9 mouse cellular contexts compared by ENCODE assay signal in the genomic region with DNA sequence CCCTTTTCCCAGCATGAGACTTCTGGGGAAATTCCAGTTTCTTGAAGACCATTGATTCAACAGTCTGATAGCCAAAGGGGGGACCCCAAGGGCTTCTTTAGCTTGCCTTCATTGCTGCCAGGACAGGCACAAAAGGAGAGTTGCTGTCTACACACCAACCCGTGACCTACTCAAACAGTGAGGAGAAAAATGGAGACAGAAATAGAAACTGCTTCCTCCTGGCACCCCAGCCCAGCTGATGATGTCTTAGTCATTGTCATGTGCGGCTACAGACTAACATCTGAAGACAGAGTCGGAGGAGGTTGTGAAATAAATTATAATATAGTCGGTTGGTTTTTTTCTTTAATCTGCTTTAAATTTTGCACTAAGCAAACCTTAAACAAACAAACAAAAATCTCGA.
DNase-seq lines count a peak whose midpoint lies in the region; ATAC-seq and TF ChIP-seq lines count a peak whose summit lies in the region.
"Had no signal": no experiment of that assay in that cellular context is flagged by ENCODE, and none has a peak within 500 bp of the region (broad histone marks: within the 10 kb centered on the region; RNA-seq: fewer than 3 reads in every experiment).

No protein-coding gene starts in this region.

- no peaks in the 10 kb centered on the region for H3K27me3 ChIP-seq in MEL (ENCODE audit: control insufficient read depth in 1 of 2, insufficient read depth in 2 of 2, low read length in 2 of 2)
- no peaks in the 10 kb centered on the region for H3K27me3 ChIP-seq in heart, postnatal 0 days (ENCODE audit: control insufficient read depth, insufficient read depth, low read length)
- no peaks in the 10 kb centered on the region for H3K27me3 ChIP-seq in forebrain, embryonic 13.5 days
- no peaks in the 10 kb centered on the region for H3K27me3 ChIP-seq in midbrain, postnatal 0 days (ENCODE audit: insufficient read depth, low read length)
- H3K27me3 ChIP-seq: intestine, embryonic 15.5 days had no signal

- H3K9ac ChIP-seq in MEL (ENCODE audit: control insufficient read depth, low read depth, low read length, poor library complexity, severe bottlenecking) = no peak overlapping the region
- H3K9ac ChIP-seq in heart, postnatal 0 days (replicated peaks; ENCODE audit: low read depth, low read length) = no peak overlapping the region
- H3K9ac ChIP-seq in forebrain, embryonic 13.5 days = no peak overlapping the region
- H3K9ac ChIP-seq in midbrain, postnatal 0 days (replicated peaks; ENCODE audit: low read length, poor library complexity, severe bottlenecking) = no peak overlapping the region
- H3K9ac ChIP-seq: intestine, embryonic 15.5 days had no signal

- TF ChIP-seq RAD21 in MEL (IDR thresholded peaks at IDR 0.05; ENCODE audit: low read depth, low read length) = no peak

- peak; percentile 7 to 20 for DNase-seq in kidney, postnatal 36 days
- no peak for DNase-seq in kidney, adult 11 months
- DNase-seq in MEL (ENCODE audit: low read depth, low spot score) = peak; percentile 59
- no peak for DNase-seq in heart, postnatal 0 days (ENCODE audit: low spot score)
- DNase-seq in natural killer cell, adult 2 months (ENCODE audit: low spot score in 2 of 2) = peak; percentile 16 to 24
- DNase-seq in embryo, embryonic 10 days (ENCODE audit: low spot score) = no peak
- DNase-seq in midbrain, postnatal 0 days (ENCODE audit: low spot score) = no peak

- peaks cover 0 to 5% of the 10 kb centered on the region in 2 experiments; a peak in 2 of 4 replicates for H3K4me1 ChIP-seq in MEL (ENCODE audit: control insufficient read depth in 1 of 2, insufficient read depth in 2 of 2, low read length in 2 of 2)
- H3K4me1 ChIP-seq in heart, postnatal 0 days (ENCODE audit: control insufficient read depth, insufficient read depth) = no peaks in the 10 kb centered on the region
- peaks cover 5% of the 10 kb centered on the region; the same call in 1 of the 2 replicates for H3K4me1 ChIP-seq in forebrain, embryonic 13.5 days
- H3K4me1 ChIP-seq in midbrain, postnatal 0 days (ENCODE audit: insufficient read depth, low read length) = no peaks in the 10 kb centered on the region
- H3K4me1 ChIP-seq: intestine, embryonic 15.5 days had no signal

- peaks cover 0 to 2% of the 10 kb centered on the region in 2 experiments; a peak in 1 of 4 replicates for H3K36me3 ChIP-seq in MEL (ENCODE audit: control insufficient read depth in 1 of 2, insufficient read depth in 2 of 2, low read length in 2 of 2)
- H3K36me3 ChIP-seq in heart, postnatal 0 days (replicated peaks; ENCODE audit: control insufficient read depth, insufficient read depth, low read length) = no peaks in the 10 kb centered on the region
- H3K36me3 ChIP-seq in forebrain, embryonic 13.5 days (ENCODE audit: poor library complexity, severe bottlenecking) = no peaks in the 10 kb centered on the region
- H3K36me3 ChIP-seq in midbrain, postnatal 0 days (ENCODE audit: insufficient read depth, low read length) = no peaks in the 10 kb centered on the region
- H3K36me3 ChIP-seq: intestine, embryonic 15.5 days had no signal

- no peaks in the 10 kb centered on the region for H3K79me2 ChIP-seq in MEL (ENCODE audit: control insufficient read depth, insufficient read depth, low read length, poor library complexity)

- no peak overlapping the region for H3K27ac ChIP-seq in MEL (ENCODE audit: control insufficient read depth, low read depth, low read length)
- no peak overlapping the region for H3K27ac ChIP-seq in heart, postnatal 0 days (ENCODE audit: low read depth)
- no peak overlapping the region for H3K27ac ChIP-seq in forebrain, embryonic 13.5 days
- no peak overlapping the region for H3K27ac ChIP-seq in midbrain, postnatal 0 days (ENCODE audit: low read depth, low read length)
- H3K27ac ChIP-seq: intestine, embryonic 15.5 days had no signal

- peak overlapping the region; percentile 41 to 46; a peak in 3 of 4 replicates for H3K4me3 ChIP-seq in MEL (ENCODE audit: control insufficient read depth in 1 of 2, insufficient read depth in 1 of 2, low read depth in 2 of 2, low read length in 2 of 2)
- 0 out of 2 replicates have a peak overlapping the region, but pooled peaks have one; percentile 8 for H3K4me3 ChIP-seq in heart, postnatal 0 days (ENCODE audit: low read depth, low read length)
- H3K4me3 ChIP-seq in forebrain, embryonic 13.5 days = no peak overlapping the region
- no peak overlapping the region for H3K4me3 ChIP-seq in midbrain, postnatal 0 days (ENCODE audit: low read depth, low read length)
- H3K4me3 ChIP-seq: intestine, embryonic 15.5 days had no signal

- H3K9me3 ChIP-seq in MEL (replicated peaks; ENCODE audit: insufficient read depth, low read length) = no peaks in the 10 kb centered on the region
- no peaks in the 10 kb centered on the region for H3K9me3 ChIP-seq in heart, postnatal 0 days (replicated peaks; ENCODE audit: control insufficient read depth, low read length)
- H3K9me3 ChIP-seq in forebrain, embryonic 13.5 days (replicated peaks) = no peaks in the 10 kb centered on the region
- no peaks in the 10 kb centered on the region for H3K9me3 ChIP-seq in midbrain, postnatal 0 days (ENCODE audit: low read length)
- H3K9me3 ChIP-seq: intestine, embryonic 15.5 days had no signal

- no peak for ATAC-seq in heart, postnatal 0 days (ENCODE audit: insufficient read depth, low read depth)
- ATAC-seq in forebrain, embryonic 13.5 days = no peak
- ATAC-seq in midbrain, postnatal 0 days (ENCODE audit: low FRiP score) = no peak

- no peak for TF ChIP-seq POLR2A in MEL (IDR thresholded peaks at IDR 0.05; ENCODE audit: control insufficient read depth in 1 of 2, insufficient read depth in 1 of 2, low read depth in 1 of 2, low read length in 2 of 2, poor library complexity in 1 of 2)

- no peak for TF ChIP-seq EP300 in MEL (IDR thresholded peaks at IDR 0.05; ENCODE audit: low read depth in 1 of 2, low read length in 2 of 2)
- no peak for TF ChIP-seq EP300 in heart, postnatal 0 days (IDR thresholded peaks at IDR 0.05; ENCODE audit: low read depth)

- WGBS in heart, postnatal 0 days = 26% methylated on average over 5 of the region's 5 CpGs
- 62% methylated on average over 5 of the region's 5 CpGs for WGBS in forebrain, embryonic 13.5 days
- WGBS in midbrain, postnatal 0 days = 52% methylated on average over 5 of the region's 5 CpGs

- no peak for TF ChIP-seq CTCF in MEL (IDR thresholded peaks at IDR 0.05 in 2 of 3, conservative IDR thresholded peaks at IDR 0.05 in 1 of 3; ENCODE audit: control insufficient read depth in 1 of 3, insufficient read depth in 1 of 3, low read depth in 2 of 3, low read length in 3 of 3, poor library complexity in 1 of 3, severe bottlenecking in 1 of 3)
- TF ChIP-seq CTCF in heart, postnatal 0 days (IDR thresholded peaks at IDR 0.05; ENCODE audit: low read depth) = no peak
- TF ChIP-seq CTCF in midbrain, postnatal 0 days (IDR thresholded peaks at IDR 0.05) = no peak

- peak overlapping the region; percentile 47 for H3K4me2 ChIP-seq in heart, postnatal 0 days (ENCODE audit: low read depth, low read length)
- no peak overlapping the region for H3K4me2 ChIP-seq in forebrain, embryonic 13.5 days
- no peak overlapping the region for H3K4me2 ChIP-seq in midbrain, postnatal 0 days (ENCODE audit: low read depth, low read length, poor library complexity, severe bottlenecking)

TF ChIP-seq in MEL, 35 proteins besides CTCF, POLR2A, EP300 and RAD21:
- TF ChIP-seq NRF1 (IDR thresholded peaks at IDR 0.05; ENCODE audit: insufficient read depth, low read depth, low read length, poor library complexity, severe bottlenecking) = no peak
- no peak for TF ChIP-seq HCFC1 (IDR thresholded peaks at IDR 0.05; ENCODE audit: low read depth, low read length)
- no peak for TF ChIP-seq MEF2A (IDR thresholded peaks at IDR 0.05; ENCODE audit: extremely low read depth, insufficient replicate concordance, low read depth, low read length, poor library complexity, severe bottlenecking)
- peak; percentile 66 for TF ChIP-seq ETS1 (IDR thresholded peaks at IDR 0.05; ENCODE audit: low read depth, low read length)
- no peak for TF ChIP-seq USF1 (IDR thresholded peaks at IDR 0.05; ENCODE audit: low read depth, low read length)
- TF ChIP-seq MYC (IDR thresholded peaks at IDR 0.05; ENCODE audit: low read depth, low read length) = no peak
- no peak for TF ChIP-seq USF2 (IDR thresholded peaks at IDR 0.05; ENCODE audit: borderline replicate concordance in 1 of 2, insufficient read depth in 1 of 2, low read depth in 1 of 2, low read length in 2 of 2)
- no peak for TF ChIP-seq NELFE (IDR thresholded peaks at IDR 0.05; ENCODE audit: low read depth, low read length)
TF ChIP-seq in MEL: peak in this region for 1.

Comparison
In these comparisons a context has a peak if more than half of its experiments do, and no peak if none do; other contexts are left out.
1. DNase-seq: peak in kidney, postnatal 36 days (2 of 2), MEL (single experiment) and natural killer cell, adult 2 months (2 of 2); none in kidney, adult 11 months (single experiment), heart, postnatal 0 days (single experiment), embryo, embryonic 10 days (single experiment) and midbrain, postnatal 0 days (single experiment).
2. H3K4me3 ChIP-seq: peak in MEL (2 of 2) and heart, postnatal 0 days (single experiment); none in forebrain, embryonic 13.5 days (single experiment) and midbrain, postnatal 0 days (single experiment).